Mouse (Mus musculus): ENCODE measurements around the gene Abhd16a. TPM values are rescaled to one million over a fixed set of nuclear protein-coding genes. Genes with fewer than 3 reads are reported as not detected.

Gene Abhd16a
- polyA plus RNA-seq, 1 experiment from 2014 or later, result 52.1 TPM

DNA sequence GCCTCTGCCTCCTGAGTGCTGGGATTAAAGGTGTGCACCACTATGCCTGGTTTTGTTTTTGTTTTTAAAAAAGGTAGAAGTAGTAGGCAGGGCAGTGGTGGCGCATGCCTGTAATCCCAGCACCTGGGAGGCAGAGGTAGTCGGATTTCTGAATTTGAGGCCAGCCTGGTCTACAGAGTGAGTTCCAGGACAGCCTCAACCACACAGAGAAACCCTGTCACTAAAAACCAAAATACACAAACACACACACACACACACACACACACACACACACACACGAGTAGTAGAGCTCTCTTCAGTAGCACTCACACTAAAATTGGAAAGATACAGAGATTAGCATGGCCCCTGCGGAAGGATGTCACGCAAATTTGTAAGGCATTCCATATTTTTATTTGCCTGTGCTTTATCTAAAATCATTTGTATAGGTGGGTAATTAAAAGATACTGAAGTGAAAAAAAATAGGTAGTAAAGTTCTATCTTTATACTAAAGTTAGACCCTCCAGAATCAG is 40.1 kb upstream of the Abhd16a start:
- 28% methylated on average over 5 of the region's 5 CpGs for WGBS (ENCODE audit: insufficient replicate concordance)
- Histone ChIP-seq H3K4me2 (ENCODE audit: low read depth, low read length) (peak overlapping the region; percentile 99; the same call in 1 of the 2 replicates), H3K27me3 (ENCODE audit: control insufficient read depth, insufficient read depth, low read depth, low read length) (no peaks in the 10 kb centered on the region), H3K27ac (ENCODE audit: low read length) (peak overlapping the region; percentile 92), H3K9ac (ENCODE audit: low read depth, low read length) (no peak overlapping the region), H3K9me3 (replicated peaks; ENCODE audit: control insufficient read depth, low read length) (no peaks in the 10 kb centered on the region), H3K36me3 (ENCODE audit: control insufficient read depth, insufficient read depth) (peaks cover 18% of the 10 kb centered on the region), H3K4me3 (ENCODE audit: low read depth, low read length) (no peak overlapping the region), H3K4me1 (ENCODE audit: control insufficient read depth, low read depth, low read length) (peaks cover 76% of the 10 kb centered on the region)
- no peak for ATAC-seq (ENCODE audit: low read depth)

DNA sequence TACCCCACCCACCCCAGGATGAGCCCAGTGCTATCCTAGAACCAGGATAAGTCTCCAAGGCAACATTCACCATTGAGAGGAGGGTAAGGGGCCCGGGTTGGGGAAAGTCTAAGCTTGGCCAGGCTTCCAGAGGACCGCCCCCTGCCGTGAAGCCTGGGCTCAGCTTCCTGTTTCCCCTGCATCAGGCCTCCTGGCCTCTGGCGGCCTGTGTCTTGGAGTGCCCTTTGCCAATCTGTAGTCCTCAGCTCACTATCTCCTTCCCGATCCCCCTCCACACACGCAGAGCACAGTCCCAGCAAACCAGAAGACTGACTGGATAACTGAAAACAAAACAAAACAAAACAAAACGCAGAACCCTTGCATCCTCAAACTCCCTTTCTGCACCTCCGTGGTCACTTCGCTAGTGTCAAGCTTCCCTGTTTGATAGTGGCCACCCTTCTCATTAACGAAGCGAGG is 39.5 kb upstream of the Abhd16a start, which contains the start of gene Clic1:
Gene Clic1, plus strand, starts transcription at position 406 of the 456 bp plus-strand sequence.
- 2% methylated on average over 11 of the region's 11 CpGs for WGBS (ENCODE audit: insufficient replicate concordance)
- ATAC-seq (ENCODE audit: low read depth), result no peak
- H3K4me3 ChIP-seq (ENCODE audit: low read depth, low read length), result peak within 1 kb of the TSS; percentile 70

DNA sequence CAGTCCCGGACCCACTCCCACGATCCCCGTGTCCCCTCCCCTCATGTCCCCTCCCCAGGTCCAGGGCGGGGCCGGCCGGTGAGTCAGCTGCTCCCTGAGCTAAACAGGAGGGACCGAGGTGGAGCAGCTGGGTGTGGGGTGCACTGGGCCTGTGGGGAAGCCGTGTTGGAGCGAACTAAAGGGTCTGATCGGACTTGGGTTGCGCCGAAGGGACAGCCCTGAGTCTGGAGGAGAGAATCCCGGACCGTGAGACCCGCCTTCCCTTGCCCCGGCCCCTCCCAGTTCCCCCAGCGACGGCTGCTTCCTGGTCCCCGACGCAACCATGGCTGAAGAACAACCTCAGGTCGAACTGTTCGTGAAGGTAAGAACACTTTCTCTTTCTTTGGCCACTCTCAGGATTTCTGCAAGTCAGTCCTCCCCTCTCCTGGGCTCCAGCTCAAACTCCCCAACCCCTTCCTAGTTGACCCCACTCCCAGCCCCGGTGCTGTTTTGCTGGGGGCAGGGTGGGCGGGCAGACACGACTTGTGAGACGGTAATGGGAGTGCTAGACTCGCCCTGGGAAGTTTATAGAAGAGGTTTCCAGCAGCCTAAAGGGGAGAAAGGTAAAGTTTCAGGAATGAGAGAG is 38.8 kb upstream of the Abhd16a start:
- H3K9me3 ChIP-seq (replicated peaks; ENCODE audit: control insufficient read depth, low read length), result no peaks in the 10 kb centered on the region
- peak overlapping the region; percentile 81 for H3K9ac ChIP-seq (ENCODE audit: low read depth, low read length)
- H3K4me1 ChIP-seq (ENCODE audit: control insufficient read depth, low read depth, low read length), result peaks cover 63% of the 10 kb centered on the region
- H3K27me3 ChIP-seq (ENCODE audit: control insufficient read depth, insufficient read depth, low read depth, low read length), result no peaks in the 10 kb centered on the region
- peak; percentile 13 for ATAC-seq (ENCODE audit: low read depth)
- H3K36me3 ChIP-seq (ENCODE audit: control insufficient read depth, insufficient read depth), result peaks cover 27% of the 10 kb centered on the region
- WGBS (ENCODE audit: insufficient replicate concordance), result 1% methylated on average over 27 of the region's 27 CpGs
- peak overlapping the region; percentile 70 for H3K4me3 ChIP-seq (ENCODE audit: low read depth, low read length)
- H3K27ac ChIP-seq (ENCODE audit: low read length), result peak overlapping the region; percentile 92
- H3K4me2 ChIP-seq (ENCODE audit: low read depth, low read length), result peak overlapping the region; percentile 92

More for the DNA sequence above, 39.5 kb upstream of the Abhd16a start, which contains the start of gene Clic1:
- no peaks in the 10 kb centered on the region for H3K9me3 ChIP-seq (replicated peaks; ENCODE audit: control insufficient read depth, low read length)
- peaks cover 70% of the 10 kb centered on the region for H3K4me1 ChIP-seq (ENCODE audit: control insufficient read depth, low read depth, low read length)
- peak within 1 kb of the TSS; percentile 92 for H3K27ac ChIP-seq (ENCODE audit: low read length)
- peak within 1 kb of the TSS; percentile 81 for H3K9ac ChIP-seq (ENCODE audit: low read depth, low read length)
- peaks cover 23% of the 10 kb centered on the region for H3K36me3 ChIP-seq (ENCODE audit: control insufficient read depth, insufficient read depth)
- H3K27me3 ChIP-seq (ENCODE audit: control insufficient read depth, insufficient read depth, low read depth, low read length), result no peaks in the 10 kb centered on the region
- peak within 1 kb of the TSS; percentile 99 for H3K4me2 ChIP-seq (ENCODE audit: low read depth, low read length)

DNA sequence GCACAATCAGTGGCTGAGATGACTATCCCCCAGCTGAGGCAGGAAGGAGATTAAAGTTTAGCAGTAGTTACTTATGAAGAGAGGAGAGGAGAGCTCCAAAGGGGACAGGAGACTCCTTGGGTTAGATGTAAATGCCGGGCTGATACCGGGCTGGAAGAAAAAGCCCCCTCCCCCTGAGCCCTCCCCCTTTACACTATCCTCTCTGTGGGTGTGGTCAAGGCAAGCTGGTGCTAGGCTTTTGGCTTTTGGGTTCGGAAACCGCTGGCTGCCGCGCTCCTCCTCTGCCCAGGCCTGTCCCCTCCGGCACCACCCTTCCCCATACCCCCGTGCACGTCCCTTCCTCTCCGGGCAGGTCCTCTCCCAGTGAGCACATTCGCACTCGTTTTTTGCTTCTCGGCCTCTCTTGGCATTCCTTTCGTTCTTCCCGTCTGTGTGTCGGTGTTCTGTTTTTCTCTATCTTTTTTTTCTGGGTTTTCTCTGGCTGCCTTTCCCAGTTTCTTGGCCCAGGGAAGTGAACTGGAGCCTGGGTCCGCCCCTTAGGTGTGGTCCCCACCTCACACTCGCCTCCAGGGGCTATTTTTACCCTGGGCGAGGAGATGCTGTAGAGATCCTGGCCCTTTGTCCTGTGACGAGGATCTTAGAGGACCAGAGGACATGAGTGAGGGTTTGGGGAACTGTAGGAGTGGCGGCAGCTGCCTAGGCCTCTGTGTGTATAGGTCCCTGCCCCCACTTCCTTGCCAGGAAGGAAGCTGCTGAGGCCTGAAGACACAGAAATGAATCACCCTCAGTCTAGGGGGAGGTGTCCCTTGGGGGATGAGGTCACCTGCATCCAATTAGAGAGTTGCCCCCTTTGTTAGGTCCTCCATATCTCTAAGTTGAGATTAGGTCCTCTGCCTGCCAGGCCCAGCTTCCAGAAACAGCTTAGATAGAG is 37.6 kb upstream of the Abhd16a start:
- Histone ChIP-seq H3K4me1 (ENCODE audit: control insufficient read depth, low read depth, low read length) (peaks cover 61% of the 10 kb centered on the region), H3K4me2 (ENCODE audit: low read depth, low read length) (peak overlapping the region; percentile 92), H3K36me3 (ENCODE audit: control insufficient read depth, insufficient read depth) (peaks cover 37% of the 10 kb centered on the region), H3K27ac (ENCODE audit: low read length) (peak overlapping the region; percentile 92), H3K9me3 (replicated peaks; ENCODE audit: control insufficient read depth, low read length) (no peaks in the 10 kb centered on the region), H3K4me3 (ENCODE audit: low read depth, low read length) (peak overlapping the region; percentile 70), H3K9ac (ENCODE audit: low read depth, low read length) (peak overlapping the region; percentile 81), H3K27me3 (ENCODE audit: control insufficient read depth, insufficient read depth, low read depth, low read length) (no peaks in the 10 kb centered on the region)
- peak; percentile 51 for ATAC-seq (ENCODE audit: low read depth)
- 3% methylated on average over 21 of the region's 21 CpGs for WGBS (ENCODE audit: insufficient replicate concordance)

DNA sequence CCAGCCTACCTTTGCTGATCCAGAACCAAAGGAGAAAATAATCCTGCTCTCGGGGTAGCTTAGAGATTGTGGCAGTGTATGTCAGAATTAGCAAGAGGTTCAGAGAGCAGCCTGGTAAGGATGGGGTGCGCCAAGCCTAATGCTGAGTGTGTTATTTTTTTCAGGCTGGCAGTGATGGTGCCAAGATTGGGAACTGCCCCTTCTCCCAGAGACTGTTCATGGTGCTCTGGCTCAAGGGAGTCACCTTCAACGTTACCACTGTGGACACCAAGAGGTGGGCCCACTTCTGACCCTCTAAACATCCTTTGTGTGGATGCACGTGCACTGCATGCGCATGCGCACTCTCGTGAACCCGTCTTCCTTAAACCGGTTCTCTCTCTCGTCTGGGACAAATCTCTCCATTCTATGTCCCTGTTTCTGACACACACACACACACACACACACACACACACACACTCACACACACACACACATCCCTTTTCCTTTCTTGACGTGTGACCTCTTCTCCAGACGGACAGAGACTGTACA is 36.7 kb upstream of the Abhd16a start:
- H3K27me3 ChIP-seq (ENCODE audit: control insufficient read depth, insufficient read depth, low read depth, low read length), result no peaks in the 10 kb centered on the region
- H3K4me1 ChIP-seq (ENCODE audit: control insufficient read depth, low read depth, low read length), result peaks cover 55% of the 10 kb centered on the region
- peaks cover 38% of the 10 kb centered on the region for H3K36me3 ChIP-seq (ENCODE audit: control insufficient read depth, insufficient read depth)
- H3K4me2 ChIP-seq (ENCODE audit: low read depth, low read length), result peak overlapping the region; percentile 92
- no peaks in the 10 kb centered on the region for H3K9me3 ChIP-seq (replicated peaks; ENCODE audit: control insufficient read depth, low read length)
- H3K4me3 ChIP-seq (ENCODE audit: low read depth, low read length), result peak overlapping the region; percentile 70
- ATAC-seq (ENCODE audit: low read depth), result no peak
- 78% methylated on average over 12 of the region's 12 CpGs for WGBS (ENCODE audit: insufficient replicate concordance)
- H3K9ac ChIP-seq (ENCODE audit: low read depth, low read length), result peak overlapping the region; percentile 81
- H3K27ac ChIP-seq (ENCODE audit: low read length), result peak overlapping the region; percentile 92

DNA sequence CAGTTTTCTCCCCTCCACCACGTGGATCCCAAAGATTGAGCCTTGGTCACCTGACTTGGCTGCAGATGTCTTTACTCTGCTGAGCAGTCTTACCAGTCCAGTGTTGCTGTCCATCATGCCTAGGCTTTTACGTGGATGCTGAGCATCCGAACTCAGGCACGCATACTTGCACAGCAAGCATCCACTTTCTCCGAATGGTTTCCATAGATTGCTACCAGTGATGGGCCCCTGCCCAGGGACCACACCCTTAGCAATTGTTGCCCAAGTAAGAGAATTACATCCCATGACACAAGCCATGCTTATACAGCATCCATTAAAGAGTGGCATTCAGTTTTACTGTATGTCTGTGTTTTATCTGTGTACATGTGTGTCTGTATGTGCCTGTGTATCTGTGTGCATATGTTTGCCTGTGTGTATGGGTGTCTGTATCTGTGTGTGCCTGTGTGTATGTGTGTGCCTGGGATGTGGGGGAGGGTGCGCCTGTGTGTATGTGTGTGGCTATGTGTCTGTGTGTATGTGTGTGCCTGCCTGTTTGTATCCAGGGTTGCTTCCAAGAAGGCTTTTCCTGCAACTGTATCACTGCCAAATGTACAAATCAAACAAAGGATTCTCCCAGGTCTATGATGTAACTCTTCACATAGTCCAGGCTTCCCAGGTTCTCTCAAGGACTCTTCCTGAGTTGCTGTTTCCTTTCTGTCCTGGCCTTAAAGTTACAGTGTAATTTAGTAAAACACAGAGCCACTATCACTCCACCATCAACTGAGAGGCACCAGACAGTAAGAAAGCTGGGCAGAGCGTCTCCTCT is 33.2 kb upstream of the Abhd16a start:
- H3K36me3 ChIP-seq (ENCODE audit: control insufficient read depth, insufficient read depth), result peaks cover 42% of the 10 kb centered on the region
- H3K4me2 ChIP-seq (ENCODE audit: low read depth, low read length), result no peak overlapping the region
- WGBS (ENCODE audit: insufficient replicate concordance), result 81% methylated on average over 7 of the region's 7 CpGs
- no peak overlapping the region for H3K27ac ChIP-seq (ENCODE audit: low read length)
- peaks cover 4% of the 10 kb centered on the region; the same call in 1 of the 2 replicates for H3K27me3 ChIP-seq (ENCODE audit: control insufficient read depth, insufficient read depth, low read depth, low read length)
- H3K4me3 ChIP-seq (ENCODE audit: low read depth, low read length), result no peak overlapping the region
- no peaks in the 10 kb centered on the region for H3K9me3 ChIP-seq (replicated peaks; ENCODE audit: control insufficient read depth, low read length)
- ATAC-seq (ENCODE audit: low read depth), result no peak
- peaks cover 56% of the 10 kb centered on the region for H3K4me1 ChIP-seq (ENCODE audit: control insufficient read depth, low read depth, low read length)
- no peak overlapping the region for H3K9ac ChIP-seq (ENCODE audit: low read depth, low read length)

DNA sequence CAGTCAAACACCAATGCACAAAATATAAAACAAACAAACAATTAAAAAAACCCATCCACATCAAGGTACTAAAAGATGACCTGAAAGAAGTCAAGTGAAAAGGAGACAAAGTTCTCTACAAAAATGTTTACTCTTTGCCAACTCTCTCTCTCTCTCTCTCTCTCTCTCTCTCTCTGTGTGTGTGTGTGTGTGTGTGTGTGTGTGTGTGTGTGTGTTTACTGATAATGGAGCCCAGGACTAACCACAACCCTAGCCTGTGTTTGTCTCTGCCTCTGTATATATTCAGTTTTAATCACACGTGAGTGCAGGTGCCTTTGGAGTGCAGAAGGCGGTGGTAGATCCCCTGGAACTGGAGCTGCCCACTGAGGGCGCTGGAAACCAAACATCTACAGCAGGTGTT is 32.0 kb upstream of the Abhd16a start:
- 28% methylated on average over 3 of the region's 3 CpGs for WGBS (ENCODE audit: insufficient replicate concordance)
- H3K27ac ChIP-seq (ENCODE audit: low read length), result no peak overlapping the region
- peaks cover 42% of the 10 kb centered on the region for H3K36me3 ChIP-seq (ENCODE audit: control insufficient read depth, insufficient read depth)
- no peaks in the 10 kb centered on the region for H3K9me3 ChIP-seq (replicated peaks; ENCODE audit: control insufficient read depth, low read length)
- no peak for ATAC-seq (ENCODE audit: low read depth)
- H3K27me3 ChIP-seq (ENCODE audit: control insufficient read depth, insufficient read depth, low read depth, low read length), result peaks cover 4% of the 10 kb centered on the region; the same call in 1 of the 2 replicates
- no peak overlapping the region for H3K9ac ChIP-seq (ENCODE audit: low read depth, low read length)
- peaks cover 47% of the 10 kb centered on the region for H3K4me1 ChIP-seq (ENCODE audit: control insufficient read depth, low read depth, low read length)
- no peak overlapping the region for H3K4me2 ChIP-seq (ENCODE audit: low read depth, low read length)
- no peak overlapping the region for H3K4me3 ChIP-seq (ENCODE audit: low read depth, low read length)

DNA sequence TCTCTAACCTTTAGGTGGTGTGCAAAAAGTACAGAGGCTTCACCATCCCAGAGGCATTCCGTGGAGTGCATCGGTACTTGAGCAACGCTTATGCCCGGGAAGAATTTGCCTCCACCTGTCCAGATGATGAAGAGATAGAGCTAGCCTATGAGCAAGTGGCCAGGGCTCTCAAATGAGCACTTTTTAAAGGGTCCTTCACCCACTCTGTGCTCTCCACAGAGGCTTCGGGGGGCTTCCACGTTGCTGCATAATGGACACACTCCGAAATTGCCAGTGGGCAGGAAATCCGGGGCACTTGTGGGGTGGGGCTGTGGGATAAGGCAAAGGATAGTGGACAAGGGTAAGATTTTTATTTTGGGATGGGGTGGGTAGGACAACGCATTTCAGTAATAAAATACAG is 30.7 kb upstream of the Abhd16a start:
- 63% methylated on average over 9 of the region's 9 CpGs for WGBS (ENCODE audit: insufficient replicate concordance)

More for the DNA sequence above, 30.7 kb upstream of the Abhd16a start:
- Histone ChIP-seq H3K9ac (ENCODE audit: low read depth, low read length) (no peak overlapping the region), H3K27ac (ENCODE audit: low read length) (no peak overlapping the region; the same call in 1 of the 2 replicates), H3K4me1 (ENCODE audit: control insufficient read depth, low read depth, low read length) (peaks cover 39% of the 10 kb centered on the region), H3K27me3 (ENCODE audit: control insufficient read depth, insufficient read depth, low read depth, low read length) (peaks cover 10% of the 10 kb centered on the region; the same call in 1 of the 2 replicates), H3K36me3 (ENCODE audit: control insufficient read depth, insufficient read depth) (peaks cover 31% of the 10 kb centered on the region), H3K9me3 (replicated peaks; ENCODE audit: control insufficient read depth, low read length) (no peaks in the 10 kb centered on the region), H3K4me2 (ENCODE audit: low read depth, low read length) (no peak overlapping the region), H3K4me3 (ENCODE audit: low read depth, low read length) (no peak overlapping the region)
- ATAC-seq (ENCODE audit: low read depth), result no peak

All from liver, embryonic 16.5 days (tissue).